Mouse (Mus musculus) stomach, postnatal 0 days (tissue): Measurements from ENCODE around the gene Il1f5.

Experiments
- CTCF ChIP-seq: IDR thresholded peaks from 2 replicates; pipeline ENCODE4 v1.5.1; 2016; ENCODE audit warnings: antibody characterized with exemption, low read depth, mild to moderate bottlenecking, moderate library complexity
- EP300 ChIP-seq: optimal IDR thresholded peaks from 2 replicates; pipeline ENCODE3; 2016; ENCODE audit warnings: antibody characterized with exemption

DNA sequence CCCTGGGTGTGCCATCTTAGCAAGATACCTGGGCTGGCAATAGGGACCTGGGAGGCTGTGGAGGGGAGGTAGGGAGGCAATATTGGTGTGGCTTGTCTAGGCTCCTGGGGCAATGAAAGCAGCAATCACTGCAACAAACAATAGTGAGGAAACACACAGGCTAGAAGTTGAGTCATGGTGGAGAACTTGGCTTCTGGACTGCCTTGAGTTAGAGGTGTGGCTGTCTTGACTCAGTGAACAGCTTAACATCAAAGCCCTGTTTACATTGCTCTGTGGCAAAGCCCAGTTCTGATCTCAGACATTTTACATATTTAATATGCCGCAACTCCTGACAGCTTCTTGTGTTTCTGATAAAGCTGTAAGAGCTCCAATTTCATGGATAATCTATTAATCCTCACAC is 9.3 kb upstream of the Il1f5 start:
- TF ChIP-seq EP300 (no peak), CTCF (no peak)
